Mouse (Mus musculus) thymus, adult 2 months (tissue): ENCODE results near the gene Nat8f4. TPM values are rescaled to one million over a fixed set of nuclear protein-coding genes. Genes with fewer than 3 reads are reported as not detected.
"Not testable (repeated sequence)": the region's sequence is repeated elsewhere in the genome, so short reads cannot be mapped to it uniquely, and the experiment has no call there.

Source experiments
- DNase-seq: peaks from one replicate; pipeline ENCODE4 v3.0.0; 2021
- H3K27ac ChIP-seq: fragments of 200-500 bp; 2 replicates; pipeline ENCODE4 v1.5.1; 2012; ENCODE audit warnings: low read length, control low read depth; ENCODE audit not compliant: control insufficient read depth, insufficient read depth
- H3K27me3 ChIP-seq: fragments of 200-500 bp; 2 replicates; pipeline ENCODE4 v1.6.1; 2012; ENCODE audit warnings: mild to moderate bottlenecking, low read length, moderate library complexity, mixed read lengths; ENCODE audit not compliant: control insufficient read depth, insufficient read depth
- H3K36me3 ChIP-seq: fragments of 200-500 bp; 2 replicates; pipeline ENCODE4 v1.6.1; 2012; ENCODE audit warnings: mild to moderate bottlenecking, low read length, moderate library complexity; ENCODE audit not compliant: control insufficient read depth, insufficient read depth
- H3K4me1 ChIP-seq: fragments of 200-500 bp; replicated peaks from 2 replicates; pipeline ENCODE4 v1.6.1; 2012; ENCODE audit warnings: low read length; ENCODE audit not compliant: control insufficient read depth, insufficient read depth
- H3K4me3 ChIP-seq: fragments of 200-500 bp; 2 replicates; pipeline ENCODE4 v1.5.1; 2012; ENCODE audit warnings: mild to moderate bottlenecking, low read length, control low read depth, moderate library complexity; ENCODE audit not compliant: control insufficient read depth, insufficient read depth
- CTCF ChIP-seq: fragments of 200-500 bp; IDR thresholded peaks from 2 replicates; pipeline ENCODE4 v1.5.1; 2012; ENCODE audit warnings: mild to moderate bottlenecking, control low read depth, low read length, moderate library complexity, borderline replicate concordance; ENCODE audit not compliant: control insufficient read depth, poor library complexity, insufficient read depth; ENCODE audit errors: extremely low read depth
- POLR2A ChIP-seq: fragments of 200-500 bp; IDR thresholded peaks from 2 replicates; pipeline ENCODE4 v1.6.1; 2012; ENCODE audit warnings: mild to moderate bottlenecking, low read length, control low read depth, moderate library complexity; ENCODE audit not compliant: control insufficient read depth, poor library complexity, insufficient read depth; ENCODE audit errors: extremely low read depth
- WGBS: fragments of 180-500 bp; shearing (Covaris S2); methylation state at CpG from one replicate; pipeline ENCODE4 v1.1.7; 2018; 5-methylcytosine and 5-hydroxymethylcytosine counted together
- polyA plus RNA-seq: library from polyadenylated mRNA; depleted of rRNA; stranded (reverse); fragments of >200 nt; gene quantifications from 2 replicates; pipeline ENCODE4 v1.2.3, GENCODE M21; 2012

The Nat8f4 gene
- polyA plus RNA-seq, 1 experiment, result 4.1 TPM

DNA sequence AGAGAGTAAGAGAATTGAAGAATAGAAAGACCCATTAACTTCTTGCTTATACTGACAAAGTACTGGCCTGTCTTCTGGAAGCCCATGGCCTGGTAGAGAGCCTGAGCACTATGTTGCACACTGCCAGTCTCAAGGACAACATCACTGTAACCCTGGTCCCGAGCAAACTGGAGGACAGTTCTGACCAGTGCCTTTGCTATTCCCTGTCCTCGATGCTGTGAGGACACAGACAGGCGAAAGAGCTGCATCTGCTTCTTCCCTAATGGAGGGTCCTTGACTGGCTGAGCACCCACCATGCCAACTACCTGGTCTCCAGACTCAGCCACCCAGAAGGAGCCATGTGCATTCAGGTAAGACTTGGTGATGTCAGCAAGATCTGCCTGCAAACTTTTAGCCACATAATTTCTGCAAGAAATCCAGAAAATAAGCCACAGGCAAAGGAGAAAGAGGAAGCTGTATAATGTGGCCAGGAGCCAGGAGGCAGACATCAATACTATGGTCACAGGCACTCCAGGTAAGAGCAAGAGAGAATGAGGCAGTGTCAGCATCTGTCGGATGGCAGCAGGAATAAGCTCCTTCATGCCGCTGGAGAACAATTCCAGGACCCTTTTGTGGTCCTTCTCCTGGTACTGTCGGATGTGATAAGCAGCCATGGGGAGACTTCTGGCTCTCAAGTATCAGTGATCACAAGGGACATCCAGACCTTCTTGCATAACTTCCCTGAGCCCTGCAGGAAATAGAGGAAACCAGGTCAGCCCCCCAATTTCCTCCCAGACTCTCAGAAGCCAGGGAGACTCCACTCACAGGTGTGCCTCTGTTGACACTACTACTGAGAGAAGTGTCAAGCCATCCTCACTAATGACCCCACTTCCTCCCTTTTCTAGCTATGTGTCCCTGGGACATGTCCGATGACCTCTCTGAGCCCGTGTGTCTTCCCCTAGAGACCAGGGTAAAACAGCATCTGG, 36.7 kb downstream of the Nat8f4 start:
- Histone ChIP-seq H3K36me3 (no peaks in the 10 kb centered on the region), H3K27me3 (no peaks in the 10 kb centered on the region), H3K4me1 (no peaks in the 10 kb centered on the region), H3K4me3 (no peak overlapping the region), H3K27ac (no peak overlapping the region)
- no peak for DNase-seq
- no peak for TF ChIP-seq CTCF
- no peak for TF ChIP-seq POLR2A
- WGBS, result 35% methylated on average over 8 of the region's 8 CpGs

DNA sequence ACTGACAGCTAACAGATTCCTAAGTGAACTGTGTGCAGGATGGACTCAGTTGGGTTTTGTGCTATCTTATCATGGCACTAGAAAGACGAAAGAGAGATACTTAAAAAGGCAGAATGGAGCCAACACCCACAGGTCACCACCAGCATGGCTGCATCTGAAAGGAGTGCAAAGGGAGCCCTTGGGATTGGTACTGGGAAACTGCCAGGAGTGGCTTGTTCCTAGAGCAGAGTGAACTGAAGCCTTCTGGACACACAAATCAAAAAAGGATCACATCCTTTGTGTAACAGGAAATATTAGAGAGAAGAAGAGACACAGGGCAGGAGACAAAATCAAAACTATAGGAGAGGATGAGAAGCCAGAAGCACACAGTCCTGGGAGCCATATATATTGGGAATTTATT, 37.7 kb downstream of the Nat8f4 start:
- H3K36me3 ChIP-seq, H3K27ac ChIP-seq, DNase-seq, H3K4me1 ChIP-seq, H3K4me3 ChIP-seq, H3K27me3 ChIP-seq: not testable (repeated sequence)
- WGBS, result 89% methylated on average over 1 of the region's 1 CpGs

DNA sequence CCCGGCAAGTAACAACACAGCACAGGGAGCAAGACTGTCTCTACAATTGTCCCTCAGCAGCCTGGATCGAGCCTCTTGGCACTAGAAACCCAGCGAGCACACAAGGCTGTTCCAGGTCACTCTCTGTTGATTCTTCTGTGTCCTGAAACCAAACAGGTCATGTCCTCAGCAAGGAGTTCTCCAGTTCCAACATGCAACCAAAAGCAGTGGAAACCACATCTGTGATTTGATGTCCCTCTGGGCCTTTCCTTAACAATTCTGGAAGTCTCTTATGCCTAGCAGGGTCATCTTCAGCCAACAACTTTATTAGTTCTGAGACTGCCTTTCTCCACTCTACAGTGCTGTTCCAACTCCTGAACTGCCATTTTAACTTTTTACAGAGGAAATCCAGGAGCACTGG, 38.5 kb downstream of the Nat8f4 start:
- not testable (repeated sequence) for H3K27me3 ChIP-seq, H3K4me3 ChIP-seq, H3K27ac ChIP-seq, DNase-seq, H3K4me1 ChIP-seq, H3K36me3 ChIP-seq
- WGBS, result 88% methylated on average over 3 of the region's 3 CpGs

DNA sequence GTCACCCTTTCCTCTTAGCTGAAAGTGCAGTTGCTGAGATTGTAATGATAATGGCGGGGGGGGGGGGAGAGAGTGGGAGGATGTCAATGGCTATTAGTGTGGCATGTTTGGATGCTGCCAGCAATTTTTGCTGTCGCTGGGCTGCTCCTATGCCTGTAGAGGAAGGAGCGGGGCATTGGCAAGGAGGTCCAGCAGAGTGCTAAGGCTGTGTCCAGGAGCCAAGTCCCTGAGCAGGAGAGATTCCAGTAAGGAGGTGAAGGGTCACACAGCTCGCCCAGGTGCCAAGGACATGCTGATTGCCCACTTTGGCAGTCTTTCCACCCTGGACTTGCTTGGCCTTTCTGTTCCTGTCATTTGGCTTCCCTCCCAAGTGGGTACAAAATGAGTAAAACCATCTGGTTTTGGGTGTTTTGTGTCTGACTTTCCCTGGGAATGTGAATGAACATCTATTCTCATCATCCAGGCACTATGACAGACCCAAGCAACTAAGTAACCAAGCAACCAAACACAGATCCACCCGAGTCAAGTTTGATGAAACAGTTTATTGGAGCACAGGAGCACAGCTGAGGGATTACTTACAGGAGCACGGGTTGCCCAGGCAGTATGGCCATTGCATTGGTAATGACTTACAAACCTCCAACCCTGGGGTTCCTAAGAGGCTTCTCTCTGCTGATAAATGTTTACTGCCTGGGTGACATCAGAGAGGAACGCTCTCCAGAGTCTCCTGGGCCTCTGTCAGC, 39.6 kb downstream of the Nat8f4 start:
- 76% methylated on average over 6 of the region's 7 CpGs for WGBS
- DNase-seq, H3K36me3 ChIP-seq, H3K4me1 ChIP-seq, H3K4me3 ChIP-seq, H3K27me3 ChIP-seq, H3K27ac ChIP-seq: not testable (repeated sequence)

DNA sequence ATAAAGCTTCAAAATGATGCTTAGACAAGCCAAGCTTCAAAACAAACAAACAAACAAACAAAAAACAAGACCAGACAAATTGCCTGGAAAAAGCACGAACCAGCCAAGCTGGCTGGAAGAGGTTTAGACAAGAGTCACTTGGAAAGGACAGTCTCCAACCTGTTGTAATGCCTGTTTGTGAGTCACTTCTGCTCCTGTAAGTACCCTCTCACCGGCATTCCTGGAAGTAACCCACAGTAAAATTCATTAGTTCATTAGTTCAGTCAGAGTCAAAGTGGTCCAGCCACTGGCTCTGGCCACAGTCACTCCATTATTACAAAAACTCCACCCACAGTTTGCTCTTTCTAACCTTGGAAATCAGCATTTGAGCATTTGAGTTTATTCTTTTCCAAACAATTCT, 40.8 kb downstream of the Nat8f4 start:
- 95% methylated on average over 2 of the region's 2 CpGs for WGBS
- DNase-seq, result no peak
- no peak overlapping the region for H3K27ac ChIP-seq
- no peaks in the 10 kb centered on the region for H3K27me3 ChIP-seq
- H3K4me3 ChIP-seq, result no peak overlapping the region
- no peaks in the 10 kb centered on the region for H3K4me1 ChIP-seq
- no peaks in the 10 kb centered on the region for H3K36me3 ChIP-seq
- TF ChIP-seq POLR2A (no peak), CTCF (no peak)

DNA sequence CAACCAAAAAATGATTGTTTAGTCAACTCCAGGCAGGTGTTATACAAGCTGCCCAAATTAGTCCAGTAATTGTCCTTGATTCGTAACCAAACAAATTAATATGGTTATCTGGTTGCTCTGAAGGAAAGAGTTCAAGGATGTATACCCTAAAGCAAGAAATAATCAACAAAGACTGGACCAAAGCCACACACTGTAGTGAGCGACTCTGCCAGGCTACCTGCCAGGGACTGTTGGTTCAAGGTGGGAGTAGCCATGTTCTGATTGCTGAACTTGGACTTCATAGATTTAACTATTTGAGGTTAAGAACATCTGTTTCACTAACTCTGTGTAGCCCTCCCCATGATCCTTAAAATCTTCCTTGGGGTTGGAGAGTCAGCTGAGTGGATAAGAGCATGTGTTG, 41.5 kb downstream of the Nat8f4 start:
- Histone ChIP-seq H3K4me1 (no peaks in the 10 kb centered on the region), H3K36me3 (no peaks in the 10 kb centered on the region), H3K27me3 (no peaks in the 10 kb centered on the region), H3K27ac (no peak overlapping the region), H3K4me3 (no peak overlapping the region)
- DNase-seq, result no peak
- TF ChIP-seq POLR2A (no peak), CTCF (no peak)
- WGBS, result 91% methylated on average over 2 of the region's 2 CpGs

DNA sequence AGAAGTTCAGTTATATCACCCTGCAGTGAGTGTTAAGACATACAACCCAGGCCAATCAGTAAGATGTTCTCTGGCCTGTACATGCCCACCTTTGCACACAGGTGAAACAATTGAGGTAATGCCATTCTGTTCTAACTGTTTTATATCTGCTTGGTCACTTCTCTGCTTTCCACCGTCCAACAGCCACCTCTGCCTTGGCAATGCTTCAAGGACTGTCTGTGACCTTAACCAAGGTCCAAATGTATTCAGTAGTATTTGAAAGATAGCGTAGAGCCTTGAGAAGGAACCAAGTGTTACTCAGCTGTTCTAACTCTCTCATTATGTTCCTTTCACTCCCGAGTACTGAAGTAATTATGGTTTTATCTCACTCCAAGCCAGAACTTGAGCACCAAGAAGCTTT, 42.1 kb downstream of the Nat8f4 start:
- no peak for DNase-seq
- Histone ChIP-seq H3K27me3 (no peaks in the 10 kb centered on the region), H3K4me3 (no peak overlapping the region), H3K36me3 (no peaks in the 10 kb centered on the region), H3K4me1 (no peaks in the 10 kb centered on the region), H3K27ac (no peak overlapping the region)
- TF ChIP-seq POLR2A (no peak), CTCF (no peak)
- WGBS, result 83% methylated on average over 3 of the region's 3 CpGs
